Mouse (Mus musculus) E14TG2a.4 (cell line): ENCODE measurements at regions not wholly inside any gene's neighbourhood (a gene's known extent, or its start where the extent isn't known, plus 50 kb on each side); places are given as distances from the start of the nearest gene placed in this dataset.

Source experiments
- H3K27me3 ChIP-seq: 2 replicates; pipeline ENCODE4 v1.6.1; 2014; ENCODE audit warnings: low read length, control low read depth; ENCODE audit not compliant: insufficient read depth
- H3K36me3 ChIP-seq: 2 replicates; pipeline ENCODE4 v1.6.1; 2014; ENCODE audit warnings: low read length, control low read depth; ENCODE audit not compliant: insufficient read depth
- H3K4me1 ChIP-seq: replicated peaks from 2 replicates; pipeline ENCODE4 v1.6.1; 2014; ENCODE audit warnings: low read depth, low read length, control low read depth
- H3K4me3 ChIP-seq: replicated peaks from 2 replicates; pipeline ENCODE4 v1.5.1; 2014; ENCODE audit warnings: mild to moderate bottlenecking, low read length
- H3K9me3 ChIP-seq: 2 replicates; pipeline ENCODE4 v1.6.1; 2014; ENCODE audit warnings: low read length, control low read depth
- CTCF ChIP-seq: conservative IDR thresholded peaks from 2 replicates; pipeline ENCODE4 v1.5.1; 2014; ENCODE audit warnings: low read length
- NANOG ChIP-seq: IDR thresholded peaks from 2 replicates; pipeline ENCODE4 v1.6.1; 2014; ENCODE audit warnings: borderline replicate concordance, low read length, mixed read lengths
- POU5F1 ChIP-seq: IDR thresholded peaks from 2 replicates; pipeline ENCODE4 v1.6.1; 2014; ENCODE audit warnings: low read length, borderline replicate concordance

DNA sequence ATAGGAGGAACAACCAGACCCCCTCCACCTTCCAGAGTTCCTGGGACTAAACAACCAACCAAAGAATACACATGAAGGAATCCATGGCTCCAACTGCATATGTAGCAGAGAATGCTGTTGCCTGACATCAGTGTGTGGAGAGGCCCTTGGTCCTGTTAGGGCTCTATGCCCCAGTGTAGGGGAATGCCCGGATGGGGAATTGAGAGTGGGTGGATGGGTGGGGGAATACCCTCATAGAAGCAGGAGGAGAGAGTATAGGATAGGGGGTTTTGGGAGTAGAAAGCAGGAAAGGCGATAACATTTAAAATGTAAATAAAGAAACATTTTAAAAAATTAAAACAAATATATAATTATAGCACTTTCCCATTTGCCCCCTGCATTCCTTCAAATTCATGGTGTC lies 995.0 kb downstream of the Tbl1xr1 start:
- Histone ChIP-seq H3K9me3 (no peaks in the 10 kb centered on the region), H3K4me3 (no peak overlapping the region), H3K27me3 (no peaks in the 10 kb centered on the region), H3K4me1 (no peaks in the 10 kb centered on the region), H3K36me3 (no peaks in the 10 kb centered on the region)
- no peak for TF ChIP-seq CTCF
- no peak for TF ChIP-seq NANOG
- no peak for TF ChIP-seq POU5F1
